Mouse (Mus musculus) lung, postnatal 14 days (tissue): ENCODE data around the gene Zfp993.
"Not testable (repeated sequence)": the region's sequence is repeated elsewhere in the genome, so short reads cannot be mapped to it uniquely, and the experiment has no call there.

Experiments
- DNase-seq: peaks from one replicate; pipeline ENCODE4 v3.0.0; 2021

Zfp993 gene

GRCm38 (mm10) chr4:146610774-146611400 is at the start of gene Zfp993:
TSS of gene Zfp993 (plus strand) at chr4:146610961.
- not testable (repeated sequence) for DNase-seq

GRCm38 (mm10) chr4:146579905-146580873 is 30.6 kb upstream of the Zfp993 start:
- DNase-seq, result not testable (repeated sequence)

GRCm38 (mm10) chr4:146603578-146604399 is 7.0 kb upstream of the Zfp993 start:
- not testable (repeated sequence) for DNase-seq

GRCm38 (mm10) chr4:146644367-146644766 is 33.6 kb downstream of the Zfp993 start:
- not testable (repeated sequence) for DNase-seq

- DNase-seq, result not testable (repeated sequence)
These were observed 38.9 kb downstream of the Zfp993 start for GRCm38 (mm10) chr4:146649641-146650040.

GRCm38 (mm10) chr4:146650115-146650514 is 39.4 kb downstream of the Zfp993 start:
- not testable (repeated sequence) for DNase-seq

GRCm38 (mm10) chr4:146650639-146651038 is 39.9 kb downstream of the Zfp993 start:
- not testable (repeated sequence) for DNase-seq
